Mouse (Mus musculus) heart, postnatal 0 days (tissue): Measurements from ENCODE around the gene Zfp352.
"Not testable (repeated sequence)": the region's sequence is repeated elsewhere in the genome, so short reads cannot be mapped to it uniquely, and the experiment has no call there.

Experiments
- CTCF ChIP-seq: IDR thresholded peaks from 2 replicates; pipeline ENCODE4 v1.5.1; 2016; ENCODE audit warnings: antibody characterized with exemption, control low read depth, low read depth
- EP300 ChIP-seq: IDR thresholded peaks from 2 replicates; pipeline ENCODE4 v1.6.1; 2016; ENCODE audit warnings: antibody characterized with exemption, low read depth

DNA sequence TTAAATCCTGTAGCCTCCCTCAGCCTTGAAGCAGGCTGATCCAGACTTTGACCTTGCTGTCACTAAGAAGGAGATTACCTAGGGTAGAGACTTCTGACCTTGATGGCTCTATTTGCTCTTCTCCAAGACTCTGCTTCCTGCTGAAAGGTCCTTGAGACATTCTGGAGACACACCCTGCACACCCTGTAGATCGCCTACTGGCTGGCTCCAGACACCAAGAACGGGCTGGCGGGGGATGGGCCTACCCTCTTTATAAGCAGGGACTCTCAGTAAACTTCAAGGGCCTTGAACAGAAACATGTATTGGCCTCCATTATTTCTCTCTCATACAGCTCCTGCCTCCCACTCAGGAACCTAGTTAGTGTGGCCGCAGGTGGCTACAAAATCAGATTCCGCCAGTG is 17.0 kb downstream of the Zfp352 start:
- TF ChIP-seq CTCF, EP300: not testable (repeated sequence)
